Mouse (Mus musculus) heart, adult 11 months (tissue): ENCODE measurements around the gene Ror2.

Experiments
- DNase-seq: peaks from one replicate; pipeline ENCODE4 v3.0.0; 2022

The Ror2 gene

GRCm38 (mm10) chr13:53117921-53118320 lies 168.0 kb downstream of the Ror2 start:
- DNase-seq, result no peak

- no peak for DNase-seq
Measured at GRCm38 (mm10) chr13:53110249-53110578, 175.7 kb downstream of the Ror2 start.

- peak; percentile 97 for DNase-seq
Measured at GRCm38 (mm10) chr13:53109560-53110248, 176.2 kb downstream of the Ror2 start.

GRCm38 (mm10) chr13:53106676-53107075 lies 179.2 kb downstream of the Ror2 start:
- no peak for DNase-seq

- DNase-seq, result no peak
Measured at GRCm38 (mm10) chr13:53099771-53100682, 185.9 kb downstream of the Ror2 start.

- DNase-seq, result no peak
Measured at GRCm38 (mm10) chr13:53096615-53097014, 189.3 kb downstream of the Ror2 start.

- no peak for DNase-seq
Measured at GRCm38 (mm10) chr13:53095222-53095621, 190.7 kb downstream of the Ror2 start.

- no peak for DNase-seq
Measured at GRCm38 (mm10) chr13:53094658-53095057, 191.3 kb downstream of the Ror2 start.

GRCm38 (mm10) chr13:53093407-53093806 lies 192.5 kb downstream of the Ror2 start:
- DNase-seq, result no peak

GRCm38 (mm10) chr13:53086552-53087282 lies 199.2 kb downstream of the Ror2 start:
- no peak for DNase-seq

GRCm38 (mm10) chr13:53081846-53082245 lies 204.1 kb downstream of the Ror2 start:
- DNase-seq, result no peak

GRCm38 (mm10) chr13:53077732-53078345 lies 208.1 kb downstream of the Ror2 start:
- no peak for DNase-seq

GRCm38 (mm10) chr13:53075006-53075405 lies 210.9 kb downstream of the Ror2 start:
- DNase-seq, result no peak

- peak; percentile 91 for DNase-seq
Measured at GRCm38 (mm10) chr13:53069076-53069690, 216.7 kb downstream of the Ror2 start.

- peak; percentile 79 for DNase-seq
Measured at GRCm38 (mm10) chr13:53068461-53068860, 217.5 kb downstream of the Ror2 start.

- peak; percentile 98 for DNase-seq
Measured at GRCm38 (mm10) chr13:53067949-53068348, 218.0 kb downstream of the Ror2 start.

GRCm38 (mm10) chr13:53065122-53065521 lies 220.8 kb downstream of the Ror2 start:
- peak; percentile 77 for DNase-seq

- DNase-seq, result peak; percentile 86
Measured at GRCm38 (mm10) chr13:53064681-53065080, 221.2 kb downstream of the Ror2 start.
